ENCODE assay signal across 14 mouse cellular contexts in genomic region chr7:5101066-5101663, GRCm38 (mm10). TPM values are rescaled to one million over a fixed set of nuclear protein-coding genes. Genes with fewer than 3 reads are reported as not detected.
DNase-seq lines count a peak whose midpoint lies in the region; ATAC-seq and TF ChIP-seq lines count a peak whose summit lies in the region.
"Had no signal": no experiment of that assay in that cellular context is flagged by ENCODE, and none has a peak within 500 bp of the region (broad histone marks: within the 10 kb centered on the region; RNA-seq: fewer than 3 reads in every experiment).

No protein-coding gene starts in this region.

- H3K36me3 ChIP-seq in liver, adult 2 months (ENCODE audit: control insufficient read depth, insufficient read depth, low read length): peaks cover 14% of the 10 kb centered on the region
- peaks cover 31% of the 10 kb centered on the region for H3K36me3 ChIP-seq in liver, embryonic 15.5 days (replicated peaks)

- ATAC-seq in liver, embryonic 15.5 days (ENCODE audit: insufficient read depth): peak; percentile 33
- ATAC-seq: midbrain, embryonic 16.5 days had no signal

- H3K9ac ChIP-seq in liver, adult 2 months (ENCODE audit: low read depth, low read length): no peak overlapping the region
- no peak overlapping the region for H3K9ac ChIP-seq in liver, embryonic 15.5 days

- WGBS in liver, adult 2 months: 81% methylated on average over 10 of the region's 10 CpGs
- WGBS in bone marrow, adult 2 months: 1% methylated on average over 10 of the region's 10 CpGs
- 31% methylated on average over 10 of the region's 10 CpGs for WGBS in liver, embryonic 15.5 days (ENCODE audit: insufficient replicate concordance)

- no peak overlapping the region for H3K27ac ChIP-seq in liver, adult 2 months (replicated peaks; ENCODE audit: insufficient read depth, low read depth, low read length)
- H3K27ac ChIP-seq in bone marrow, adult 2 months (ENCODE audit: control insufficient read depth, insufficient read depth, low read depth, low read length, poor library complexity): peak overlapping the region; percentile 52; the same call in 1 of the 2 replicates
- no peak overlapping the region for H3K27ac ChIP-seq in liver, embryonic 15.5 days (replicated peaks)

- no peak for TF ChIP-seq POLR2A in liver, adult 2 months (IDR thresholded peaks at IDR 0.05; ENCODE audit: extremely low read depth, insufficient read depth, low read length)
- no peak for TF ChIP-seq POLR2A in bone marrow, adult 2 months (IDR thresholded peaks at IDR 0.05; ENCODE audit: borderline replicate concordance, control insufficient read depth, low read depth, low read length)

- TF ChIP-seq CTCF in liver, adult 2 months (IDR thresholded peaks at IDR 0.05; ENCODE audit: low read depth, low read length): no peak
- no peak for TF ChIP-seq CTCF in bone marrow, adult 2 months (IDR thresholded peaks at IDR 0.05; ENCODE audit: control insufficient read depth, insufficient read depth, low read length)

- H3K9me3 ChIP-seq in liver, embryonic 15.5 days (replicated peaks): no peaks in the 10 kb centered on the region

- H3K4me3 ChIP-seq in liver, adult 2 months (ENCODE audit: insufficient read depth, low read depth, low read length): no peak overlapping the region
- H3K4me3 ChIP-seq in bone marrow, adult 2 months (replicated peaks; ENCODE audit: control insufficient read depth, low read depth, low read length): peak overlapping the region; percentile 40
- no peak overlapping the region for H3K4me3 ChIP-seq in liver, embryonic 15.5 days (replicated peaks)

- H3K79me2 ChIP-seq in liver, adult 2 months (ENCODE audit: control insufficient read depth, insufficient read depth, low read length): no peaks in the 10 kb centered on the region

- H3K4me1 ChIP-seq in liver, adult 2 months (ENCODE audit: control insufficient read depth, insufficient read depth, low read length): 0 out of 2 replicates have a peak, but pooled peaks cover 2% of the 10 kb centered on the region
- peaks cover 4% of the 10 kb centered on the region for H3K4me1 ChIP-seq in bone marrow, adult 2 months (ENCODE audit: control insufficient read depth, insufficient read depth, low read length)
- H3K4me1 ChIP-seq in liver, embryonic 15.5 days (replicated peaks): no peaks in the 10 kb centered on the region

- no peaks in the 10 kb centered on the region for H3K27me3 ChIP-seq in liver, adult 2 months (ENCODE audit: control insufficient read depth, insufficient read depth, low read length)
- no peaks in the 10 kb centered on the region for H3K27me3 ChIP-seq in liver, embryonic 15.5 days

- no peak overlapping the region for H3K4me2 ChIP-seq in liver, embryonic 15.5 days

- DNase-seq in liver, adult 2 months (ENCODE audit: extremely low read depth, low read depth, low spot score): peak; percentile 39
- DNase-seq in liver: no peak
- DNase-seq in skeletal muscle tissue, adult 2 months (ENCODE audit: low read depth, low spot score): peak; percentile 51
- no peak for DNase-seq in left cerebral cortex, adult 9 months (ENCODE audit: low spot score in 2 of 2)
- no peak for DNase-seq in kidney, adult 11 months
- DNase-seq: adrenal gland, adult 8-10 months; cerebellum, postnatal 36 days; gastrocnemius, postnatal 36 days; thymus, adult 18-20 months had no signal

RNA-seq across cellular contexts. Expression of gene Rfpl4, which starts 15.6 kb away (rescaled TPM):
- total RNA-seq in liver, adult 2 months (2014; rRNA removed): not detected in 2 replicates
- polyA plus RNA-seq in liver, adult 2 months (2012; rRNA removed): not detected in 2 replicates
- not detected in 2 replicates for polyA plus RNA-seq in bone marrow, adult 2 months (2011; ENCODE audit: insufficient read depth, insufficient read length, low replicate concordance, missing spikeins)
- polyA plus RNA-seq in liver, embryonic 15.5 days (2015; fragmentation: Nextera tagmentation; extraction: Ambion mirVana): not detected in 2 replicates
- total RNA-seq: gastrocnemius, postnatal 36 days; layer of hippocampus, adult 18-20 months had no signal
- polyA plus RNA-seq: limb, embryonic 11.5 days; midbrain, embryonic 16.5 days had no signal

RNA-seq across cellular contexts. Expression of gene Epn1, which starts 21.1 kb away (rescaled TPM):
- total RNA-seq in liver, adult 2 months (2014; rRNA removed): 54.2 and 81.8 TPM in 2 replicates
- 203 and 212 TPM in 2 replicates for polyA plus RNA-seq in liver, adult 2 months (2012; rRNA removed)
- 109 and 135 TPM in 2 replicates for polyA plus RNA-seq in bone marrow, adult 2 months (2011; ENCODE audit: insufficient read depth, insufficient read length, low replicate concordance, missing spikeins)
- 49.2 and 54.5 TPM in 2 replicates for polyA plus RNA-seq in liver, embryonic 15.5 days (2015; fragmentation: Nextera tagmentation; extraction: Ambion mirVana)

RNA-seq across cellular contexts. Expression of gene Rasl2-9, which starts 24.6 kb away (rescaled TPM):
- 1.7 and 2.7 TPM in 2 replicates for total RNA-seq in liver, adult 2 months (2014; rRNA removed)
- polyA plus RNA-seq in liver, adult 2 months (2012; rRNA removed): 0.45 TPM in 2 replicates
- polyA plus RNA-seq in bone marrow, adult 2 months (2011; ENCODE audit: insufficient read depth, insufficient read length, low replicate concordance, missing spikeins): not detected in 2 replicates
- 0.18 and 0.21 TPM in 2 replicates for polyA plus RNA-seq in liver, embryonic 15.5 days (2015; fragmentation: Nextera tagmentation; extraction: Ambion mirVana)
- total RNA-seq: layer of hippocampus, adult 18-20 months had no signal

RNA-seq across cellular contexts. Expression of gene U2af2, which starts 39.2 kb away (rescaled TPM):
- total RNA-seq in liver, adult 2 months (2014; rRNA removed): 30.4 and 35.2 TPM in 2 replicates
- 70.6 and 90.4 TPM in 2 replicates for polyA plus RNA-seq in liver, adult 2 months (2012; rRNA removed)
- polyA plus RNA-seq in bone marrow, adult 2 months (2011; ENCODE audit: insufficient read depth, insufficient read length, low replicate concordance, missing spikeins): 177 and 222 TPM in 2 replicates
- 59.4 and 60.8 TPM in 2 replicates for polyA plus RNA-seq in liver, embryonic 15.5 days (2015; fragmentation: Nextera tagmentation; extraction: Ambion mirVana)

RNA-seq across cellular contexts. Expression of gene Vmn1r55, which starts 48.3 kb away (rescaled TPM):
- total RNA-seq in liver, adult 2 months (2014; rRNA removed): not detected in 2 replicates
- not detected in 2 replicates for polyA plus RNA-seq in liver, adult 2 months (2012; rRNA removed)
- polyA plus RNA-seq in bone marrow, adult 2 months (2011; ENCODE audit: insufficient read depth, insufficient read length, low replicate concordance, missing spikeins): not detected in 2 replicates
- polyA plus RNA-seq in liver, embryonic 15.5 days (2015; fragmentation: Nextera tagmentation; extraction: Ambion mirVana): not detected in 2 replicates
- total RNA-seq: adrenal gland, adult 8-10 months; gastrocnemius, postnatal 36 days; layer of hippocampus, adult 18-20 months had no signal
- polyA plus RNA-seq: midbrain, embryonic 16.5 days had no signal

Comparison
In these comparisons a context has a peak if more than half of its experiments do, and no peak if none do; other contexts are left out.
1. DNase-seq: peak in liver, adult 2 months (single experiment) and skeletal muscle tissue, adult 2 months (single experiment); none in liver (single experiment), left cerebral cortex, adult 9 months (0 of 2) and kidney, adult 11 months (single experiment).